Mouse (Mus musculus) lung, postnatal 14 days (tissue): Measurements from ENCODE around the gene Blvrb.
A peak's percentile ranks its signal among the peaks of the same experiment; 100 is the strongest.

Experiments used
- DNase-seq: peaks from one replicate; pipeline ENCODE4 v3.0.0; 2021

Gene Blvrb

DNA sequence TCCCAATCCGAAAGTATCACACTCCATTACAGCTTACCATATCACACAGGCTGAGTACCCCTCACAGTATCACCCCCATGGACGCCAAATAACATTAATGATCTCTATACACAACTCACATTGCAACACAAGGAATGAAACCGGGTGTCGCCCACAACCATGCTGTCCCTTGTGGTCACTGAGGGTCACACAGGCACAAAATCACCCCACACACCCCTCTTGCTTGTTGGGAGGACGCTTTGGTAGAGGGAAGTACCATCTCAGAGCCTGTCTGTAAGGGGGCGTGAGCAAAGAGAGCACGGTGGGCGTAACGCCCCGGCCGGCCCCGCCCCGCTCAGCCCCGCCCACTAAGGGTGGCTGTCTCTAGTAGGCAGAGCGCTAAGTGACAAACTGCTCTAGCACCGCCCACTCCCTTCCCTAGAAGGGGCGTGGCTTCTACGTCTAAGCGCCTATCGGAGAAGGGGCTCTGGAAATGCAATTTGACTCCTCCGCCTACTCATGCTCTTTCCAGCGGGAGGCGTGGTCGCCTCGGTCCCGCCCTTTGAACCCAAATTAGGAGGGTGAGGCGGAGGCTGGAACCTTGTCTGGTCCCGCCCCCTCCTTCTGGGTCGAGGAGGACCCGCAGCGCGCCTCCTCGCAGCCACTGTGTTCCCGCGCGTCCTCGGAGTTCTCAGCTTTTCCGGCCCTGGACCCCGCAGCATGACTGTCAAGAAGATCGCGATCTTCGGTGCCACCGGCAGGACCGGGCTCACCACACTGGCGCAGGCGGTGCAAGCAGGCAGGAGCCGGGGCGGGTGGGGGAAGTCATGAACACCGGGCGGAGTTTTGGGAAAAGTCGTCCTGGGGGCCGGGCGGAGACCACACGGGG, at the start of gene Blvrb, which contains the start of gene Sptbn4:
Blvrb (plus strand) TSS at position 560 of the 868 bp plus-strand sequence.
Sptbn4 (minus strand) TSS at position 268 of the 868 bp plus-strand sequence.
- DNase-seq, result peak; percentile 98

GRCm38 (mm10) chr7:27400545-27400944, 47.2 kb upstream of the Blvrb start:
- no peak for DNase-seq

GRCm38 (mm10) chr7:27402675-27403074, 45.1 kb upstream of the Blvrb start:
- peak; percentile 66 for DNase-seq

DNA sequence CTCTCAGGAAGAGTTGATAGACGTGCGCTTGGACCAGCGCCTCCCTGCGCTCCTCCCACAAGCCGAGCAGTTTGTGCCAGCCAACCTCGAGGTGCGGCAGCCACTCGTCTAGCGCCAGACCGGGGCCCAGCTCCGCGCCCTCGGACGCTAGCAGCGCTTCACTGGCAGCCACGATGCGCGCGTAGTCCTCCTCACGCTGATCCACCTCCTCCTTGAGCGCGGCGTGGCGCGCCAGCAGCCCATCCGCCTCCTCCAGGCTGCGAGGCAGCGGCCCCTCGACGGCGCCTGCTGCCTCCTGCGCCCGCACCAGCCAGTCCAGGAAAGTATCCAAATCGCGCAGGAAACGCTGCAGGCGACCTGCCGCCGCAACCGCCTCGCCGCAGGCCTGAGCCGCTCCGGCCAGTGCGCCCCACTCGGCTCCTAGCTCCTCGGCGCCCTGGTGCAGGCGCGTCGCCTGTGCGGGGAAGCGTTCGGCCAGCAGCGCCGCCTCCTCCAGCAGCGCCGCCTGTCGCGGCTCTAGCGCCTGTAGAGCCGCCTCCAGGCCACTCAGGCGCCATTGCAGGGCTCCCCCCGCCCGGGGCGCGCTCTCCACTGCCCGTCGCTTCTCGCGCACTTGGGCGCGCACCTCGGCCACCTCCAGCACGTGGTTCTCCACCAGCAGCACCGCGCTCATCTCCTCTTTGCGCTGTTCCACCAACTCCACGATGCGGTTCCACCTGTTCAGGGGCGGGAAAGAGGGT, 43.4 kb upstream of the Blvrb start:
- DNase-seq, result no peak

DNA sequence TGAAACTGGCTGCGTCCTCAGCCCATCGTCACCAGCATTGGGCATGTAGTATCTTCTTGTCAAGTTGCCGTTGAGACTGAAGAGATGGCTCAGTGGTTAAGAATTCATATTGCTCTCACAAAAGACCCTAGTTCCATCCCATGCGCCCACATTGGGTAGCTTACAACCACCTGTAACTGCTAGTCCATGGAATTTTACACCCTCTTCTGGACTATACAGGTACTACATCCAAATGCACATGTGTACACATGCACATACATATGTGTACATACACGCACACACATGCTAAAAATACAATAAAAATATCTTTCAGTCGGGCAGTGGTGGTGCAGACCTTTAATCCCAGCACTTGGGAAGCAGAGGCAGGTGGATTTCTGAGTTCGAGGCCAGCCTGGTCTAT, 41.3 kb upstream of the Blvrb start:
- DNase-seq, result no peak

DNA sequence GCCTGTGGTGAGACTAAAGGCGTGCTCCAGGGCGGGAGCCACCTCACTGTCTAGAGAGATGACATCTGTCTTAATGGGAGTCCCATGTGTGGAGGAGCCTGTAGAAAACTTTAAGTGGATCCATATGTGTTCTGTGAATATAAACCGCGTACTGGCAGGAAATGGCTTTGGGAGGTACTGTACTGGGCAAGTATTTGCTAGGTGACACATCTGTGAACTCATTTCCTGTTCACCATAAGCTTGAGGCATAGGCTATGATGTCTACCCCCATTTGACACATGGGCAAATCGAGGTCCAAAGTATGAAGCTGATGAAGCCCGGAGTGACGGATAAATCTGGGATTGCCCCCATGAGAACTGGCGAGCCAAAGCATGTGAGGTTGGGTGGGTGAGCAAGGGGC, 40.0 kb upstream of the Blvrb start:
- DNase-seq, result no peak

GRCm38 (mm10) chr7:27408379-27409176, 39.2 kb upstream of the Blvrb start:
- peak; percentile 74 for DNase-seq

DNA sequence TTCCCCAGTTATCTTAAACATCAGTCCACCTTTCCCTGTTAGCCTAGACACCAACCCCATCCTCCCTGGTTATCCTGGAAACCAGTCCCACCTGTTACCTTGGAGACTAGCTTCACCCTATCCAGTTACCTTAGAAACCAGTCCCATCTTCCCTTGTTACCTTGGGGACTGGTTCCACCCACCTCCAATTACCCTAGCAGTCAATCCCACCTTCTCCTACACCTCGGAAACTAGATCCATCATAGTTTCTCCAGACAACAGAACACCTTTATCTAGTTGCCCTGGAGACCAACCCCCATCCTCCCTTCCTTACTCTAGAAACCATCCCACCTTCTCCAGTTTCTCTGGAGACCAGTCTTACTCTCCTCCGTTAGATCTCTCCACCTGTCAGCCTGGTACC, 30.6 kb upstream of the Blvrb start:
- DNase-seq, result no peak

DNA sequence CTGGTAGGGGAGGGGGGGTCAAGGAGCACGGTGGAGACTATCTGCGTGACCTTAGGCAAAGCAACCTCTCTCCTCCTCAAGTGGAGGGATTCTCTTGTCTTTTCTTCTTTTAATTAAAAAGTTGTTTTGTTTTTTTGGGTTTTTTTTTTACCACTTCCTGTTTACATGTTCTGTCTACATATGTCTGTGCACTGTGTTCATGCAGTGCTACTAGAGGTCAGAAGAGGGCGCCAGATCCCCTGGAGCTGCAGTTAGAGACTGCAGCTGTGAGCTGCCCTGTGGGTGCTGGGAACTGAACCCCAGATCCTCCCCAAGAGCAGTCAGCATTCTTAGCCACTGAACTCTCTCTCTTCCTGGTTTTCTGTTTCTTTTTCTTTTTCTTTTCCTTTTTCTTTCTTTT, 28.7 kb upstream of the Blvrb start:
- DNase-seq, result no peak

DNA sequence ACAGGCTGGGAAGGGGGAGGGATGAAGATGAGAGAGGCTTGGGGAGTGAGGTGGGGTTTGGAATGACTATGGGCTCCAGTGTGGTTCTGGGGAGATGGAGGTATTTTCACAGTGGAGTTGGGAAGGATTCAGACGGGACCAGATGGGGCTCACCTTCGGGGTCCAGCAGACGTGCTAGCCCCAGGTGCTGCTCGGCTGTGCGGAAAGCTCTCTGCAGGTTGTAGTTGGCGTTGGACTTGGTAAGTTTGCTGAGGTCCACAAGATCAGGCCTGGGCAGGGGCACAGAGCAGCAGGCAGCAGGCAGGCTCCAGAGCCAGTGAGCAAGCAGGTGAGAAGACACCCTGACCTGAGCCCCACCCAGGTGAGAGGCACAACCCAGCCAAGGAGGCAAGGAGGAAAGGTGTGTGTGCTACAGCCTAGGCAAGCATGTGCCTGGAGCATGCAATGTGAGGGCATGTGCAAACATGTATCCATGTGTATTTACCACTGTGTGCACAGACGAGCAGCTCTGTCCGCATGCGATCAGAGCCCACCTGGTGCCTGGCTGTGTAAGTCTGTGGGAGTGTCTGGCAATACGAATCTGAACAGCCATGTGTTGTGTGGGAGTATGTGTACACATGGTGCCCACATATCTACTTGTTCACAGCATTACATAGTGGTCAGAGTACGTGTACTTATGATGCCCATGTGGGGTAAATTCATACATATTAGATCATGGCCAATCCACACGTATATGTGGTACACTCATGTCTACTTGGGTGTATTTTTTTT, 24.0 kb upstream of the Blvrb start:
- no peak for DNase-seq

DNA sequence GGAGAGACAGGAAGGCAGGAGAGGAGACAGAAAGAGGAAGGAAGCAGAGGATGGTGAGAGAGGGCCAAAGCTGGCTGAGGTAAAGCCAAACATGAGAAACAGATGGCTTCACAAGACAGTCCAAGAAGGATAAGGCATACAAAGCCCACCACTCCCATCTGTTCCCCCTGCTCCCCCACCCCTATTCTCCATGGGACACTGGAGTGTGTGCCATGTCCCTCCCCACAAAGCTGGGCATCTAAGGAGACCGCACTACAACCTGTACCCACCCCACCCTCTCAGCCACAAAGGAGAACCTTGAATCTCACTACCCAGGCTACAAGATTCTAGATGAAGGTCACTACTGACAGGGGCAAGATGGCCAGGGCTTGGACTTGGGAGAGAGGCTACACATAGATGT, 20.4 kb upstream of the Blvrb start:
- DNase-seq, result no peak

DNA sequence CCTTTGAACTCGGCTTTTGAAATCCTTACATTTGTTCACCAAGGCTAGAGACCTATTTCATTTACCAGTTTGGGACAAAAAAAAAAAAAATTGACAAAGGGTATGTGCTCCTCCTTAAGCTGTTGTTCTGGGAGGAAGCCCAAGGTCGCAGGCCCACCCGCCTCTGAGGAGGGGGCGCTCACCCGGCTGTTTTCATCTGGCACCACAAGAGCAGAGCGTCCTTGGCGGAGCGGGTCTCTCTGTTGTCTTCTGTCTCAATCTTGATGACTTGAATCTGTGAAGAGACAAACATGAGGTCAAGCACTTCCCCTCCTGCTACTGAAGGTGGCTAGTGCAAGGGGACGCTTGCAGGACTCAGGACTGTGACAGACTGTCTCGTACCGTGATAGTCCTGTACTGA, 19.8 kb upstream of the Blvrb start:
- no peak for DNase-seq

- no peak for DNase-seq
These were observed 18.6 kb upstream of the Blvrb start for GRCm38 (mm10) chr7:27429135-27429534.

DNA sequence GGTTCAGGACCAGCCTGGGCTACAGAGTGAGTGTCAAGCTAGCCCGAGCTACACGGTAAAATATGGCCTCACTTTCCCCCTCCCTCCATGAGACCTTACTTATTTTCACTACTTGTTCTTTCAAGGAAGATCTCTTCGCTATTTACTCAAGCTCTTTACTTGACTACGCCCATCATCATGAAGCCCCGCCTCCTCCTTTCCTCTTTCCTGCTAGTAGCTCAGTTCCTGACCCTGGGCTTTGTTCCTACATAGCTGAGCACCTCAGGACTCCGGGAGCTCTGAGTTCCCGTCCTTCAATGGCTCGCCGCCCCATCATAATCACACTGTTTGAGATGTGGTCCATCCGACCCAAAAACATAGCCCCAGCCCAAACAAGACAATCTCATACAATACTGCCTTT, 14.4 kb upstream of the Blvrb start:
- DNase-seq, result no peak

GRCm38 (mm10) chr7:27433794-27434193, 14.0 kb upstream of the Blvrb start:
- no peak for DNase-seq

DNA sequence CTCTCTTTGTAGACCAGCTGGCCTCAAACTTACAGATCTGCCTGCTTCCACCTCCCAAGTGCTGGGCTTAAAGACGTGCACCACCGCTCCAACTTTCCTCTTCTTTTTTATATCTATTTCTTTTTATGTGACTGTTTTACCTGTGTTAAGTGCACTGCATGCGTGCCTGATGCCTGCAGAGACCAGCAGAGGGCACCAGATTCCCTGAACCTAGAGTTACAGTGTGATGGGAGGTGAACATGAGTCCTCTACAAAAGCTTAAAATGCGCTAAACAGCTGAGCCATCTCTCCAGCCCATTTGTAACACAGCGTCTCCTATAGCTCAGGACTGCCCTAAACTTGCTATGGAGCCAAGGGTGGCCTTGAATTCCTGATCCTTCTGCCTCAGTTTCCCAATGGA, 10.2 kb upstream of the Blvrb start:
- DNase-seq, result peak; percentile 26

DNA sequence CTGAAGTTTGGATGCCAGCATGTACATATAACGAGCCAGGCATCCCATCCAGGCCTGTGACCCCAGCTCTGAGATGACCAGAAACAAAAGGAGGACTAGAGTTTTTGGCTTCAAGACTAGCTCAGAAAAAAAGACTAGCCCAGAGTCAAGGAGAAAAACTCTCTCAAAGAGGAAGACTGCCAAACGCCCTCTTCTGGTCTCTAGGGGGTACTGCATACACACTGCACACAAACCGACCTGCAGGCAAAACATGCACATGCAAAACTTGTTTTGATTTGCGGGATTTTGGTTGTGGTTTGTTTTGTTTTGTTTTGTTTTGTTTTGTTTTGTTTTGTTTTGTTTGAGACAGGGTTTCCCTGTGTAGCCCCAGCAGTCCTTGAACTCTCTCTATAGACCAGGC, 7.8 kb upstream of the Blvrb start:
- DNase-seq, result no peak

- DNase-seq, result no peak
These were observed 1.7 kb upstream of the Blvrb start for GRCm38 (mm10) chr7:27446051-27446450.

DNA sequence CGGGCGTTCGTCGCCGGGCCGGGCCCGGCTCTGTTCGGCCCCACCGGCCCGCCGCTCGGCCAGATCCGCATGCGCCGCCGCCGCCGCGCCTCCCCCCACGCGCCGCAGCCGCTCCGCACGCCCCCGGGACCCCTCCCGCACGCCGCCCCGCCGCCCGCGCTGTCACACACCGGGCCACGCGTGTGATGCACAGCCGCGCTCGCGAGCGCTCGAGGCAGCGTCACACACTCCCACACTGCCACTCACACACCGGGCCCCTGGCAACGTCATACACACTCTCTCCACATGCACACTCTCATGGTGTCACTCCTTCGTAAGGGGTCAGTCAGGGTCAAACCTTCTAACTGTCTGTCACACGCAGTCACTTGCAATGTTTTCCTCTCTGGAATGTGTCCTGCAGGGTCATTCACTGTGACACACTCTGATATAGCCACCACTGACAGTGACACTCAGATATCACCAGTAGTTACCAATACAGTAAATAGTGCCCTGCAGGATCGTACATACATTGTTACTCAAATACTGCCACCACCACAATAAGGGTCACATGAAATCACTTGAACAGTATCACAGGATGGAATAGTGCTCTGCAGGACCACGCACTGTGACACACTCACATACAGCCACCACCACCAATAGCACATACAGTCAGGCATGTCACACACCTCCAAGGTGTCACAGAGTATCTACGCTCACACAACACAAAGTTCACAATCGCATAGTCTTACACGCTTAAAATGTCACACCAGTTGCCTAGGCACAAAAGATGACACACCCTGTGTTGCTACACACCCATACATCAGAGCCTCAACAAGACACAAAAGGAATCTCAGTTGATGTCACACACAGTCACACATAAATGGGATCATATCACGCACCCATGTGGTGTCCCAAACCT, 1.0 kb upstream of the Blvrb start:
- DNase-seq, result no peak

DNA sequence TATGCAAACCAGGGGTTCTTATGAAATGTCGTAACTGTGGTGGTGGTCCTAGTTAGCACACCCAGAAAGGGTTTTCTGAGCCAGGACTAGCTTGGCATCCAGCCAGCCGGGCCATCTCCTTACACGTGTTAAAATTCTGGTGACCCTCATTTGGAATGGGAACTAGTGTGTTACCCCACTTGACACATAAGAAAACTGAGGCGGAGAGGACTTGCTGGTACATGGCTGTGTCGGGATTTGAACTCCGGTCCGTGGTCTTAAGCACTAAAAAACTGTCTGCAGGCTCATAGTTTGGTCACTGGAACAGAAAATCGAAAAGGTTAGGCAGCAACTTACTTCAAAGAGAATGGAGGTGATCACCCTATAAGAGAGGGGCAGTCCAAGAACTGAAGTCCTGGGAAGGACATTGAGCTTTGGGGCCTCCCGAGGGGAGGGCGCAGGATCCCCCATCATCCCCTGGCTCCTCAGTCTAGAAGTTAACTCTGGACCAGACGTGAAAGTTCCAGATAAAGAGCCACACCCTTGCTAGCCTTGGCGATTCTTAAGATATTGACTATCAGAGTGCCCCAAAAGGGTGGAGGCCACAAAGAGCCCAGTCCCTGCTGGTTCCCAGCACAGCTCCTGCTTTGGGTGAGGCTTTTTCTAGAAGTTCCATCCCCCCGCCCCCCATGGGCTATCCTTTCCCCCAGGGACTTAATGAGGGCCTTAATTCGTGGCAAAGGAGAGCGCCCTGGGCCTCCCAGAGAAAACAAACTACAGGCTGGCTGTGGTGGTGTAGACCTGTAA, 836 bp downstream of the Blvrb start:
- peak; percentile 9 for DNase-seq
